Mouse (Mus musculus) erythroblast, embryonic 14.5 days (primary cell): Measurements from ENCODE around the gene Fto.

Source experiments
- GATA1 ChIP-seq: IDR thresholded peaks from 2 replicates; pipeline ENCODE4 v1.6.1; 2012; ENCODE audit warnings: low read length, inconsistent platforms, mixed read lengths
- TAL1 ChIP-seq: IDR thresholded peaks from 3 replicates; pipeline ENCODE4 v1.6.1; 2012; ENCODE audit warnings: low read length, inconsistent platforms, mixed read lengths

DNA sequence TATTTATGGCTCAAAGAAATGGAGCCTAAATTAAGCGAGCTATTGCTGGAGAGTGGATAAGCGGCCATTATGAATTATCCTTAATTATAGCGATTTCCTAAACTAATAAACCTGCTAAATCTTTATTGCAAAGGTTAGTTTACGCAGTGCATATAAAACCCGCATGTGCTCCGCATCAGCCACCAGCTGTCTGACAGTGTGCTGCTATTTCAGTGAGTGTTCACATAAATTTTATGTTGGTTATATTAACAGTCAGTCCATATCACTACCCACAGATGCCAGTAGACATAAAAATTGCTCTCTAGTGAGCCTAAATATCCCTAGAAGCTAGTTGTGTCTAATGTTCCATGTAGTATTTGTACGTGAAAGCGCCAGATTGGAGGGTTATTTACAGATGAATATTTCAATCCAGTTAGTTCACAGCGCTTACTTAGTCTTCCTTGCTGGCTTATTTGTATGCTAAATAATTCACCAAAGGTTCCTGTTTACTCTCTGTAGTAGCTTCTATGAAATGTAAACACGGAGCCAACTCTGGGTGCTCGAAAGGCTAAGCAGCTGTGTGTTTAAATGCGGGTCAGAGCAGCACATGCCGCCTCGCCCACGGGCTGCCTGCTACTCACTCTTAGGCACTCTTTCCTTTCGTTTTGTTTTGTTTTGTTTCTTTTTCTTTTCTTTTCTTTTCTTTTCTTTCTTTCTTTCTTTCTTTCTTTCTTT is 317.2 kb downstream of the Fto start:
- no peak for TF ChIP-seq GATA1
- no peak for TF ChIP-seq TAL1
